Mouse (Mus musculus) thymus, postnatal 36 days (tissue): ENCODE measurements around the gene Syne1.

Experiments
- DNase-seq, 2 experiments: peaks; one replicate each; pipeline ENCODE4 v3.0.0; 2022; ENCODE audit warnings: mixed read lengths in 2 of 2

The Syne1 gene

DNA sequence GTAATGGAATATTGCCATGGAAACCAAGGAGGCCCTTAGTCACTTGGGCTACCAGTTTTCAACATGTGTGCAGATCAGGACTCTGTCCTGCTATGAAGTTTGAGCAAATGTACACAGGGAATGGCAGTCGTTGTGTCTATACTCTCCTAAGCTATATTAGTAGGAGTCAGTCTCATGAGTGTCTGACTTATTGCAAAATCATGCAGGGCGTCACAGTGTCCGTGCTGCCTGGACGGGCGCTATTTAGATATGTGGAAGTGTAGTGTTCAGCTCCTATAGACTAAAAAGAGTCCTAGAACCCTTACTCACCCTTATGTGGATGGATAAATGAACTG lies 261.7 kb downstream of the Syne1 start:
- no peak for DNase-seq

DNA sequence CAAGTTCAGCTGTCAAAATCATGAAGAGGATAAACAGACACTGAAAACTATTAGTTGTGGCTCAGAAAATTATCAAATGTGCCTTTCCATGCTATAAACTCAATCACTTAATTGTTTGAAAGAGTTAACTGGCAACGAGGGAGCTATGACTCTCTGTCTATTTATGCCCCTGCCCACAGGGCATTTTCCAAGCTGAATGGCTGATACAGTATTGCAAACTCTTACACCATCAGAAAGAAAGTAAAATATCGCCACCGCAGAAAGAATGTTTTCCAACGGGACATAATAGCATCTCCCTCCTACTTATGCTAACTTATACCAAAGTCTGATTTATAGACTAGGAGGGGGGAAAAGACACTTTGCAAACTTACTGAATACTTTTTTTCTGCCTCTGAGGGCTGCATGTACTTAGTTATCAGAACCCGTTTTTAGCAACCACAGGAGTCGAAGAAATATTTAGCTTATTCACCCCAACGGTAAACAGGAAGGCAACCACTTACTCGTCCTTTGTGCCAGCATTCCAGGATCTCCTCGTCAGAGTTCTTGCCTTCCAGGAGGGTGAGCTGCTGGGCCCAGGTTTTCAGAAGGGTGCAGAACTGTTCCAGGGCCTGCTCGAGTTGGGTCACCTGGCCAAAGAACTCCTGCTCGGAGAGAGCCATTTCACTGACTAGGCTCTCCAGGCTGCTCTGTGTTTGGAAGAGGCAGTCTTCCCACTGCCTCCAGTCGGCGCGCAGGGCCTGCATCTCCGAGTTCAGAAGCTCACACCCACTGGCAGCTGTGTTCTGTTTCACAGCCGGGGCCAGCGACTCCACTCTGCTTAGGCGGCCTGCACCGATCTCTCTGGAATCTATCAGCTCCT lies 262.3 kb downstream of the Syne1 start:
- DNase-seq: no peak

DNA sequence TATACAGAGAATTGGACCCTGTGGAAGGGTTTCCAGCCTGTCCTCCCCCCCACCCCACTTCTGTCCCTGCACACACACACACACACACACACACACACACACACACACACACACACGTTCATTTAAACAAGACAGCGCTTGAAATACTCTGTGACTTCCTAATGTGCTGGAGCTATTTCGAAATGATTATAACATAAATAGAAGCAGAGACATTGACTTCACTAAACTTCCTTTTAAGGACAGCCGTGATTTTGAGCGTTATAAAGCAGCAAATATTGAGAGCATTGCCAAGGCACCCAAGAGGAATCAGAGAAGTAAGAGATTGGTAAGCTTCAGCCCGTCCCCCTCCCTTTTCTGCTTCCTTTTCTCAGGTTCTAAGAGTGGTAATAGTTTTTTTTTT lies 263.0 kb downstream of the Syne1 start:
- DNase-seq: no peak

DNA sequence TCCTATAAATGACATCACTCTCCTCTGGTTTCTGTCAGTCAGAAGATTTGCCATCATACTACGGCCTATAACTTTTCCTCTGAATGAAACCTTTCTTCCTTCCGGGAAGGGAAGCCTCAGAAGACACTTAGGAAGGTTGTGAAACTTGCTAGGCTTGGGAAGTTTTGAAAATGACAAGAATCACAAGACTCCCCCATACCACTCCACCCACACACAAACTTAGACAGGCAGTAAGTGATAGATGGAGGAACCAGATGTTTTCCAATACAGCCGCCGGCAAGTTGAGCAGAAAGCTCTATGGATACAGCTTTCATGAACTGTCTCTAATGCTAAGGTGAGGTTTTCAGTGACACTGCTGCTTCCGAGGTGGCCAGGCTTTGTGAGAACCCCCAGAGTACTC lies 275.5 kb downstream of the Syne1 start:
- DNase-seq: no peak

DNA sequence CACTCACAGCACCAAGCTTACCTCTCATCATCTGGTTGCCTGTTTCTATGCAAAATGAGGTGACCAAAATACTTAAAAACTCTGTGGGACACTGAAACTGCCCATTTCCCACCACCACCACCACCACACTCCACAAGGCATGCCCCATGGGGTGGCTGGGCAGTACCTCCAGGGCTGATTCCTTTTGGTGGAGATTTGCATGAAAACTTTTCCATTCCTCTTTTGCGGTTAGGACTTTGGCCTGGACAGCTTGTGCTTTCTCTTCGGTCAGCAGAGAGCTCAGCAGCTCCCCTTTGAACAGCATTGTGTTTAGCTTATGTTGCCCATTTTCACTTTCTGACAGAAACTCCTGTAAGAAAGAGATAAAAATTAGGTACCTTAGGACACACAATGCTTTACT lies 280.6 kb downstream of the Syne1 start:
- DNase-seq: no peak

DNA sequence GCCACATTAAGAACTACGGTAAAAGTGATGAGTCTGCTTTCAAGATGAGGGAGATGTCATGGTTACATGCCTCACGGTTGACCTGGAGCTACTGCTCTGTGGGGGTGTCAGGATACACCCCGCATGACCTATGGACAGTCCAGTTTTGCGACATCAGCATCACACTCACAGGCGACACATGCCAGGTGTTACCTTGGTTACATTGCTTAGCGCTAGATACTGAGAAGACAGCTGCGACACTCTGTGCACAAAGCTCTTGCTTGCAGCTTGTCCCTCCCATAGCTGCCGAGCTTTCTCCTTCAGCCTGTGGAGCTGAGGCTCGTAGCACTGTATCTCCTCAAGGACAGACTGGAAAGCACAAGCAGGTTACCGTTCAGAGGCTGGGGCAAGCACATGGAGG lies 286.9 kb downstream of the Syne1 start:
- DNase-seq: no peak

DNA sequence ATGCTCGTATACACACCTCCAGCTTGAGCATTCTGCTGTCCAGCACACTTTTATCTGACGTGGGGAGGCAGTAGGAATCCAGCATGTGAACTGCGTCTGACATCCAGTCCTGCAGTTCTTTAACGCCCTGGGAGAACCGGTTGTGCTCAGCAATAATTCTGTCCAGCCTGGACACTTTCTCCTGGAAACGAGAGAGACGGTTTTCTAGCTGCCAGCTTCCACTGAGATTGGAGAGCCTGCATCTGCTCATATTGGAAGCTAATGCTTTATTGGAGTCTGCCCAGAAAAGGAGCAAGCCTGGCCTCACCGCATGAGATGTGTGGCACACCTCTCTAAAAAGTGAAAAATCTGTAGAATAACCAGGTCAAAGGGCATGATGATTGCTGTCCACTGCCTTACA lies 288.6 kb downstream of the Syne1 start:
- no peak for DNase-seq

DNA sequence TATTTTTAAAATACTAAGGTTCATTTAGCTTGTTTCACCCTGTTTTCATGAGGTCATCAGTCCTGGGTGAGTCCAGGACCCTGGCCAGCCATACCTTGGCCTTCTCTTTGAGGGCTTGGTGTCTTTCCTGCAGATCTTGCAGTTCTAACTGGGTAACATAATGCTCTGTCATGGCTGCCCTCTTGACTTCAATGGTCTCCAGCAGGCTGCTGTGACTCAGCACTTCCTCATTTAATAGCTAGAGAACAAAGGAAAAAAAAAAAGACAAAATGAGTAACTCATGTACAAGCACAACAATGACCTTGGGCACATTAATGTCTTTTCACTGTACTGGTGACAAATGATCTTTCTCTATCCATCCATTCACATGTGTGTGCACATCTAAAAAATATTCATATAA lies 294.6 kb downstream of the Syne1 start:
- no peak for DNase-seq

DNA sequence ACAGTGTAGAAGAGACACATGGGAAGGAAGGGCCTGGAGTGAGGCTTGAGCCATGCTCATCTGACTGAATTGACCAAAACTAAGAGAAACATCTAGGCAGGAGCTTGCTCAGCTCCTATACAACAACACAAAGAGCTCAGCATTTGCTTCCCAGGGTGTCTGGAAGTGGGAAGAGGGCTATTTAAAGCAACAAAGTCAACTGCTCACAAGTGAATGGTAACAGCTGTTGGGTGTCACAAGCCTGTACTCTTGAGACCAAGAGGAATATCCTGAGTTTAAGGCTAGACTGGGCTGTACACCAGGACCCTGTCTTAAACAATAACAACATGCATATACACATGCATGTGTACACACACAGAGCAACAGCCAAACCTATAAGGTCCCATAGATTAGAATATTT lies 297.5 kb downstream of the Syne1 start:
- DNase-seq: no peak

DNA sequence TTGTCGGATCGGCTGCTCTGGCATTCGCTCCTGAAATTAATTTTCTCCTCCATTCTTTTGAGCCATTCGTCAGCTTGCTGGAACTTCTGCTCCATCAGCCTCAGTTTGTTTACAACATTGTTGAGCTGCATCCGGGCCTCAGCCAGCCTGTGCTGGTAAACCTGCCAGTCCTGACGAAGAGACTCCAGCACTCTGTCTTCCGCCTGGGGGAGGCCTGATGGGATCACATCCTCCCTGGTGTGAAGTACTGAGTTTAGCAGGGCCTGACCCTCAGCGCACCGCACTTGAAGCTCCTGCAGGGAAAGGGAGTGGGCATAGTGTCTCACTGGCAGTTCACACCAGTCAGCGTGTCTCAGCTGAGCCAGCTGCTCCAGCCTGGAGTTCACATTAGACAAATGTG lies 300.6 kb downstream of the Syne1 start:
- no peak for DNase-seq

DNA sequence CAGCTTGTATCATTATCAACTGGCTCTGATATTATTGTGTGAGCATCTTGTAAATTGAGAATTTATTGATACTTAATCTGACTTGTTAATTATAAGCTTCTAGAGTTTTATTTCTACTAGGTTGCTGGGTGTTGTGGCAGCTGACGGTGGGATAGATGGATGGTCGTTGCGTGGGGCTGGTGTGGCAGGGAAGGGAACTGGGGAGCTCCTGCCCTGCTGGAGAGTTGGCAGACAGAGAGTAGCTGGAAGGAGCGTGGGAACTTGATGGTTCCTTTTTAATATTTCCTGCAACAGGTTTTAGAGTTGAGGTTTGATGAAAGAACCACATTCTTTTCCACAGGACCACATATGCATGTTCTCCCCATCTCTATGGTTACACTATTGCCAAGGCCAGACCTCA lies 311.6 kb downstream of the Syne1 start:
- DNase-seq: no peak

DNA sequence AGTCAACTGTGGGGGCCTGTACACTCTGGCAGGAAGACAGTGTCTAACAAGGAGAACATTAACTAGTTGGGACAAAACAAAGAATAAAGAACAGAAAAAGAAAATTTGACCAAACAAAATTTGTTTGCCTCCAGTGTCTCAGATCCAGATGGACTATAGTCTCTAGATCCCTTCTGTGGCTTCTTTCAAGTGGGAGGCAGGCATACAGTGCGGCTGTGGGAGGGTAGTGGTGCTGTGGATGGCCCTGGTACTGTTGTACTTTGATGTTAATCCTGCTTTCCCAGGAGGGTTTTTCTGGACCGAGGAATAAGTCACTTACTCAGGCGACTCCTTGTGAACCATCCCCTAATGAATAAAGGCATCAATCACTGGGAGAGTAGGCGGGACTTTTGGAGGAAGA lies 314.4 kb downstream of the Syne1 start:
- DNase-seq: no peak

DNA sequence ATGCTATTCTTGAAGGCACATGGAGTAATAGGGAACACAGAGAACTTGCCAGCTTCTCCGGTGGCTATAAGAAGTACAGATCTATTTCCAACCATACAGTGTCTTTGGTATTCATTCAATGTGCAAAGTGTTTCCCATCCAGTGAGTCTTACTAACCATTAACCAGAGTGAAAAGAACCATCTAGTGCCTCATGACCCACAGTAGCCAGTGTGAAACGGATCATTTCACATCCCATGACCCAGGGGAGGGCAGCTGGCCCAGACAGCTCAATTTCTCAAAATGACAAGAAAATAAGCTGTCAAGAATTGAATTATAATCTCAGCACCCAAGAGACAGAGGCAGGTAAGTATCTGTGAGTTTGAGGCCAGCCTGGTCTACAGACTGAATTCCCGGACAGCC lies 315.1 kb downstream of the Syne1 start:
- no peak for DNase-seq

DNA sequence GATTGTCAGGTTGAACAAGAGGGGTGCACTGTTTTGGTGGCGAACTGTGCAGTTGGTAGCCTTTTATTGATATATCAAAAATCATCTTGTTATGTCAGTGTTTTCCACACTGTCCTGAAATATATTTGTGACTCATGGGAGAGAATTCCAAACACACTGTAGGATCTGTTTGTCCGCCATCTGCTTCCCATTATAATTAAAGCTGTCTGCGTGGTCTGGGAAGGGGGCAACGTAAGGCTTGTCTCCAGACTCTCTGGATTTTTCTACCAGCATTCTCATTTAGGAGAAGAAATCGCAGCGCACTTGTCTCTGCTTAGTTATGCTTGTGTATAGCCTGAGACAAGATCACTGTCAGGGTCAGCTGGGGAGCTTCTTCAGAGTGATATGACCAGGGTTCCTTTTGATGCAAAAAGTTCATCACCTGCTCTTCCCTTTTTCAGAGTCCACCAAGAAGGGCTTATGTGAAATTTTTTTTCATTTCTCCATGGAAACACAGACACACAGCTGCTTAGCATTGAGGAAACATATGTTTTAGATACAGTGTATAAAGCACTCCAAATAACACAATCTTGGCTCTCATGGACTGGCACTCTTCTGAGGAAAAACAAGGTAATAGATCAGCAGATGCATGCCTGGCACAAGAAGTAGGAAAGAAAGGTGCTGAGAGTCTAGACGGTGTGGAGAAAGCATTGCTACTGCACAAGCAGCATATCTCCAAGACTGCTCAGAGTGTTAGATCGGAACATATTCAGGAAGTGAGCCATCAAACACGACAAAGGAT lies 316.4 kb downstream of the Syne1 start:
- DNase-seq: no peak

DNA sequence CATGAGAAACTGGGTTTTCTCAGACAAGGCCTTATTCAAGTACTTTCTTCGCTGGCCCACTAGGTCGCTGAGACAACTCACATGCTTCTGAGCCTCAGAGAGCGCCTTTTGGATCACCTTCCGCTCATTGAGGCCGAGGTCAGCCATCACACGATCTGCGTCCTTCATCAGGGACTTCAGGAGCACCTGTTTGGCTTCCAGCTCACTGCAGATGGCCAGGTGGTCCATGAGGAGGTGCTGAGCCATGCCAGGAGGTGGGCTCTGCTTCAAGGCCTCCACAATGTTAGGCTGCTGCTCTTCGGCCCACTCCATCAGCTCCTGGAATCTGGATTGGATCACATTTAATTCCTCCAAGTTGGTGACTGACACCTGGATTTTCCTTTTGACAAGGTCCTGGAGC lies 322.2 kb downstream of the Syne1 start:
- no peak for DNase-seq

DNA sequence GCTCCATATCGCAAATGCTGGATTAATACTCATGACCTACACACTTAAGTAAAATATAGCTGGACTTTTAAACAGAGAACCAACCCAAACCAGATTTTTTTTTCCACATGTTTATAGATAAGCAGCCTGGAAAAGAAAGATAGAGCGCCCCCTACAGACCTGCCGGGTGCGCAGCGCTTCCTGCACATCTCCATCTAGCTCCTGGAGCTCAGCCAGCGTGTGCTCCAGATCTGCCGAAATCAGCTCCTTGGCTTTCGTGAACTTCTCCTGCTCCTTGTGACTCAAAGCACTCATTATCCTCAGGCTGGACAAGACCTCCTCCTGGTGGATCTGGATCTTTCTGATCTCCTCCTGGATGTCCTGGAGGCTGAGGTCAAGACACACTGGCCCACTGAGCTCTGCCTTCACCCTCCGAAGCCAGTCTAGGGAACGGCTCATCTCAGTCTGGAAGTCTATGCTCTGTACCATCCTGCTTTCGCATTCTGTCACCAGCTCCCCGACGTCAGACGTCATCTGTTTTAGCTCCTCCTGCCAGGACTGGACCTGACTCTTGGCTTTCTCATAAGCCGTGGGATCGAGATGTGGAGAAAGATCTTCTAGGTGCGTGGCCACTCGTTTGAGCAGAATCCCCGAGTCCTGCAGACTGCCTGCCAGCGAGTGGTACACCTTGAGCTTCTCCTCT lies 323.7 kb downstream of the Syne1 start:
- DNase-seq: peak; percentile 44 to 48

DNA sequence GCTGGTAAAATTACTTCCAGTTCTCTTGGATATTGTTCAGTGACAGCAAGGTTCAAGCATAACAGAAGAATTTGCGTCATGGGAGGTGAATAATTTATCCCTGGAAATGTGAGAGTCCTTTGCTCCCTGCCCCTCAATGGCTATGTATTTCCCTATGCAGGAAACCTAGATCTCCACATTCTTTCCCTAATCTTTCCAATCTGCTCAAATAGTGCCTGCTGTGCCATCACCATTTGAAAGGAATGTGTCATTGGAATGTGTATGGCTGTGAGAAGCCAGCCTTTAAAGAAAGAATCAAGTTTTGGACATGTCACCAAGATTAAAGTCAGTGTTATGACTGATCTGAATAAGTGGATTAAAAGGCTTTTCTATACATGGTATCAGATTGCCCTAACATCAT lies 335.3 kb downstream of the Syne1 start:
- no peak for DNase-seq

DNA sequence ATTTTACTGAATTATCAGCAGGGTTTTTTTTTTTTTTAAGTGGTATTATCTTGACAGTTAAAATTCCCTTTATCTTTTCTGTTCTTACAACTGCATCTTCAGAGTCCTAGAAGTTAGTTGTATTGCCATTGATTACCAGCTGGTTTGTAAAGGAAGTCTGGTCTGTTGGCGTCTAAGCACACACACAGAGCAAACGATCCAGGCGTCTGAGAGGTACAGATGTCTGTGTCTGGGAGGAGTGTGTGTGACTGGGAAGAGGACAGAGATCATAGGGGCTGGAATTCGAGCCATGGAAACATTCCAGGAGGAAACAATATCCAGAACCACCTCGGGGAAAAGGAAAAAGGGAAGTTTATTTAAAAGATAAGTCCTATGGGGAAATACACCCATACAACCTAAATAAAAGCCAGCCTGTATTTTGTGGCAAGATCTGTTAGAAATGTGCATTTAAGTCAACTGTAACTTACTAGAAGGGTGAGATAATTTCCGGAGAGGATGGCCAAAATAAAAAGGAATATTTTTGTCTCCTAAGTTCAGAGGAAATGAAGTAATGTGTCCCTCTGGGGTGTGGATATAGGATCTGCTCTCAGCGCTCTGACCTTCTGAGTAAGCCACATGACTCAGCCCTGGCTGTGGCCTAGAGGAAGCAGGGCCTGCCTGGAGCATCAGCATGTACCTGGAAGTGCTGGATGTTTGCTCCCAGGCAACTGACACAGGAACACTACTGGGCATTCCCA lies 343.2 kb downstream of the Syne1 start:
- DNase-seq: no peak

DNA sequence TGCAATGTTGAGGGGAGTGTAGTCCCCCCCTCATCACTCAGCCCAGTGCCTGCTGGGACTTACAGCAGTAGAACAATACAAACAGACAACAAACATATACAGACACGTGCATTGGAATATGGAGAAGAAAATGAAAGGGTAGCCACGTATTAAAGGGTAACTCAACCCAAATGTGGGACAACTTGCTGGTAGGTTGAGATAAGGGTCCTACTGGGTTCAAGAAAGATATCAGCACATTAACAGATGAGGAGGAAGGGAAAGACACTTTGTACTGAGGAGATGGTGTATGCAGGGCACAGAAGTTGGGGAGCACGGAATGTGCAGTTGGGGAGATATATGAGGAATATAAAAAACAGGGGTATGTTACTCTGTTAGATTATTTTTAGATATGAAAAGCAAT lies 345.3 kb downstream of the Syne1 start:
- DNase-seq: no peak

DNA sequence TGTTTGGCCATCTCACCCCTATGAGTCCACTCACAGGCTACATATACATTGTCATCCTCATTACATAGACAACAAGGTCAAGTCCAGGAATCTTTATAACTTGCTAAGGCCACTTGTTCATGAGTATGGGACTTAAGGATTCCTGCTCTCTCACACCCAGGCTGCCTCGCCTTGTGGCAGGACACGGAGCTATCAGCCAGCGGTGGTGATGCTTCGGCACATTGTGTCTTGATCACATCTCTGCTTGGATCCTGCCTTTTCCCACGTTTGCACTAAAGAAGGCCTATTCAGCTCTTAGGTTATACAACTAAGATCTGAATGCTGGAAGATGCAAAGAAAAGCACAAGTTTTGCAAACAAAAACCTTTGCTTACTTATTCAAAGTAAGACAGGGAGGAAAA lies 345.7 kb downstream of the Syne1 start:
- no peak for DNase-seq

DNA sequence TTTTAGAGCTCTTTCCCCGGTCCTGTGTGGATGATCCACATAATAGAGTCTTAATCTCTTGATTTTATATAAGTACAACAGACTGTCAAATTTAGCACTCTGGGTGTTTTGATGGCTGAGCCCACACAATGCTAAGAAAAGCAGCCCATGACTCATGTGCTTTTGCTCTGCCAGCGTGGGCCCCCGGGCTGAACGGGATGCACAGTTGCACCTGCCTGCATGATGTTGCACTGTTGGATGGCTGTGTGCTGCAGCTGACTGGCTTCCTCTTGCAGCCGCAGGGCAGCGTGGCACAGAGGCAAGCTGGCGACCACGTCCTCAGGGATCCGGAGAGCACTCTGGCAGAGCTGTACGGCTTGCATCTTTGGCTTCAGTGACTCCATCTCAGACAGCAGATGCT lies 347.4 kb downstream of the Syne1 start:
- DNase-seq: peak; percentile 66 to 83

DNA sequence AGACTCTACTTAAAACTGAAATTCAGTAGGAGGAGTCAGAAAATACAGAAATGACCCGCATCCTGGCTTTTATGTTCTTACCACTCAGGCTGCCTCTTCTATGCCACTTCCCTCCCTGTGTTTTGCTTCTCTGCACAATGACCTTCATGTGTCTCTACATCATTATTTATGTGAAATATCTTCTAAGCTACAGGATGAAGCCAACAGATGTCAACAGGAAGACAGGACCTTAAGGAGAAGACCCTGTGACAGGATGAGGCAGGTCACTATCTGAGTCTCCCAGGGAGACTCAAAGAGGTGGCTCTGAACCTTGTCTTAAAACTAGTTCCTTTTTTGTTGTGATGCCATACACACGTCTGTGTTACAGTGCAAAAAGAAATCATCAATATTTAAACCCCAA lies 353.9 kb downstream of the Syne1 start:
- DNase-seq: no peak

DNA sequence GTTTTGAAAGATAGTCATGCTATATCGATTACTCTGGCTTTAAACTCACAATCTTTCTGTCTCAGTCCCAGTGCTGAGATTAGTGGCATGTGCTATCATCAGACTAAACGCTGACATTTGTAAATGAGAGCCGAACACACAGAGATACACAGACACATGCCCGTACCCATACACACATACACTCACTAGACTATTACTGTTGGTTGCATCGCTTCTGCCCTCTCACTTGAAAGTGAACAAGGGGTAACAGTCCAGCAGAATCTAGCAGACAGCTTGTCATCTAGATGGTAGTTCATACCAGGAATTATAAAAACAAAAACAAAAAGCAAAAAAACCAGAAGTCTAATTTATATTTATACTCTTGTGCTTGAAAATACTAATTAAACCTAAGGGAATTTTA lies 355.0 kb downstream of the Syne1 start:
- DNase-seq: no peak
